Mouse (Mus musculus): ENCODE measurements around the gene Gdf5. TPM values are rescaled to one million over a fixed set of nuclear protein-coding genes. Genes with fewer than 3 reads are reported as not detected.

The Gdf5 gene
- total RNA-seq, 2 experiments from 2014 or later = not detected

Other genes with a start within 250 kb of the Gdf5 start
- gene Edem2, start 215.9 kb downstream of the Gdf5 start, total RNA-seq (2021) = 1 to 10 TPM; 6.0 to 6.2 TPM
- gene Gm17581, start 209.5 kb downstream of the Gdf5 start, total RNA-seq (2021) = not detected
- gene Procr, start 194.2 kb downstream of the Gdf5 start, total RNA-seq (2021) = 10 to 100 TPM; 10.3 to 12.7 TPM
- gene Mmp24, start 170.0 kb downstream of the Gdf5 start, total RNA-seq (2021) = under 1 TPM in 1 of 2 experiments, not detected in 1; 0.08 TPM
- gene BC029722, start 125.9 kb downstream of the Gdf5 start, total RNA-seq (2021) = 10 to 100 TPM; 17.8 to 19.3 TPM
- 10 to 100 TPM; 48.0 to 48.3 TPM for gene Eif6, start 118.4 kb downstream of the Gdf5 start, total RNA-seq (2021)
- not detected for gene Fam83c, start 110.5 kb downstream of the Gdf5 start, total RNA-seq (2021)
- 100 to 1,000 TPM; 106 to 129 TPM for gene Uqcc1, start 15.1 kb downstream of the Gdf5 start, total RNA-seq (2021)
- gene Gm15557, start 4.6 kb downstream of the Gdf5 start, total RNA-seq (2021) = not detected
- gene Cep250, start 11.1 kb upstream of the Gdf5 start, total RNA-seq (2021) = 1 to 10 TPM; 5.5 to 5.6 TPM
- gene 6430550D23Rik, start 62.6 kb upstream of the Gdf5 start, total RNA-seq (2021) = under 1 TPM; 0.29 to 0.31 TPM
- 10 to 100 TPM; 58.2 to 60.4 TPM for gene Ergic3, start 62.7 kb upstream of the Gdf5 start, total RNA-seq (2021)
- gene Fer1l4, start 107.6 kb upstream of the Gdf5 start, total RNA-seq (2021) = not detected
- gene Spag4, start 119.8 kb upstream of the Gdf5 start, total RNA-seq (2021) = under 1 TPM; 0.57 to 0.86 TPM
- 10 to 100 TPM; 11.3 to 16.0 TPM for gene Cpne1, start 166.6 kb upstream of the Gdf5 start, total RNA-seq (2021)
- gene Rbm12, start 166.6 kb upstream of the Gdf5 start, total RNA-seq (2021) = 1 to 10 TPM; 8.2 to 8.3 TPM
- gene Gm28036, start 181.7 kb upstream of the Gdf5 start, total RNA-seq (2021) = 1 to 10 TPM; 4.4 to 9.5 TPM
- 100 to 1,000 TPM; 216 to 217 TPM for gene Romo1, start 198.7 kb upstream of the Gdf5 start, total RNA-seq (2021)
- gene Nfs1, start 198.8 kb upstream of the Gdf5 start, total RNA-seq (2021) = 10 to 100 TPM; 53.6 to 65.4 TPM
- 100 to 1,000 TPM in 1 of 2 experiments, 10 to 100 TPM in 1; 99.7 to 123 TPM for gene Rbm39, start 234.9 kb upstream of the Gdf5 start, total RNA-seq (2021)

Data from gastrocnemius, postnatal 14 days (tissue).